Mouse (Mus musculus): ENCODE measurements around the gene Foxl2.

- TF ChIP-seq CTCF (IDR thresholded peaks at IDR 0.05; ENCODE audit: control insufficient read depth, insufficient read depth, insufficient replicate concordance, low read depth, low read length) (no peak), POLR2A (IDR thresholded peaks at IDR 0.05; ENCODE audit: control insufficient read depth, low read depth, low read length) (no peak)
Measured at GRCm38 (mm10) chr9:98973561-98973960, 18.5 kb downstream of the Foxl2 start.

All from testis, adult 2 months (tissue).